13 mouse cellular contexts compared by ENCODE assay signal in the genomic region with DNA sequence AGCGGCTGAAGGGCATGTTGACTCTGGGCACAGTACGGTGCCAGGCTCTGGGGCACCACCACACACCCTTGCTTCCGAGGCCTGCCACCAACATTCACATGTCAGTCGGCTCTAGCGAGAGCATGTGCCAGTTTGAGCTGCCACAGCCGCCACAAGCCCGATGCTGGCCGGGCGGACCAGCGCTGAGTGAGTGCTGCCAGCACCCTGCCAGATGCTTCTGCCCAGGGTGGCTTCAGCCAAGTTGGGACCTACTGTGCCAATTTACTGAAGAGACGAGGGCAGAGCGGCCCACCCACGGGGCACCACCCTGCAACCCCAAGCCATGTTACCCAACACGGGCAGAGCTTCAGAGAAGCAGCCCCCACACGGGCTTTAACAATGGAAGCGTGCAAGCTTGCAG. TPM values are rescaled to one million over a fixed set of nuclear protein-coding genes. Genes with fewer than 3 reads are reported as not detected.
A peak's percentile ranks its signal among the peaks of the same experiment; 100 is the strongest.
DNase-seq lines count a peak whose midpoint lies in the region; TF ChIP-seq lines count a peak whose summit lies in the region.
"Had no signal": no experiment of that assay in that cellular context is flagged by ENCODE, and none has a peak within 500 bp of the region (broad histone marks: within the 10 kb centered on the region; RNA-seq: fewer than 3 reads in every experiment).

No protein-coding gene starts in this region.

- intact Hi-C loops in heart, postnatal 14 days (cut with DNase I) = loop anchor here (5.0 kb wide), 2 partner anchors 47 to 92 kb away; no protein-coding TSS in a partner anchor

- H3K4me3 ChIP-seq in layer of hippocampus, adult 2 months = no peak overlapping the region
- H3K4me3 ChIP-seq: limb, embryonic 13.5 days; midbrain, embryonic 13.5 days; neural tube, embryonic 13.5 days had no signal

- 0 out of 2 replicates have a peak overlapping the region, but pooled peaks have one; percentile 7 for H3K27ac ChIP-seq in layer of hippocampus, adult 2 months
- H3K27ac ChIP-seq: limb, embryonic 13.5 days; midbrain, embryonic 13.5 days; neural tube, embryonic 13.5 days had no signal

- peak; percentile 15 to 22 for DNase-seq in cerebellum, adult 18-20 months
- no peak for DNase-seq in cerebellum, adult 8-10 months
- no peak for DNase-seq in layer of hippocampus, adult 2 months (ENCODE audit: low spot score in 2 of 2)
- no peak for DNase-seq in layer of hippocampus, adult 9-10 months (ENCODE audit: low spot score)
- DNase-seq in cerebellum, postnatal 36 days = peak; percentile 15 to 17
- peak; percentile 54 to 61 for DNase-seq in heart, postnatal 14 days
- DNase-seq in frontal cortex, postnatal 25 days (ENCODE audit: low spot score in 2 of 2) = no peak
- no peak for DNase-seq in thymus, postnatal 14 days
- DNase-seq: kidney, postnatal 25 days; right cerebral cortex, postnatal 25 days had no signal

- TF ChIP-seq CTCF in layer of hippocampus, adult 2 months (conservative IDR thresholded peaks at IDR 0.05) = no peak

RNA-seq across cellular contexts. Expression of gene Cux2, which starts 49.5 kb away (rescaled TPM):
- total RNA-seq in layer of hippocampus, adult 2 months (2021) = 10 to 100 TPM; 30.0 to 30.9 TPM
- 10 to 100 TPM; 24.8 to 27.0 TPM for total RNA-seq in heart, postnatal 14 days (2021)

Comparison
In these comparisons a context has a peak if more than half of its experiments do, and no peak if none do; other contexts are left out.
1. DNase-seq: peak in cerebellum, adult 18-20 months (2 of 2), cerebellum, postnatal 36 days (2 of 2) and heart, postnatal 14 days (2 of 2); none in cerebellum, adult 8-10 months (single experiment), layer of hippocampus, adult 2 months (0 of 2), layer of hippocampus, adult 9-10 months (single experiment), frontal cortex, postnatal 25 days (0 of 2) and thymus, postnatal 14 days (single experiment).